Mouse (Mus musculus) layer of hippocampus, postnatal 10 days (tissue): ENCODE results near the gene Macrod2. TPM values are rescaled to one million over a fixed set of nuclear protein-coding genes. Genes with fewer than 3 reads are reported as not detected.
"Not testable (repeated sequence)": the region's sequence is repeated elsewhere in the genome, so short reads cannot be mapped to it uniquely, and the experiment has no call there.

ENCODE experiments used
- DNase-seq, 2 experiments: peaks; one replicate each; pipeline ENCODE4 v3.0.0; 2021; ENCODE audit warnings: low spot score in 2 of 2
- total RNA-seq, 2 experiments: library from RNA; stranded (reverse); gene quantifications; 2 replicates each; pipeline ENCODE4 v1.2.3; 2021

Macrod2 gene
- total RNA-seq, 2 experiments from 2014 or later, result 58.4 to 70.5 TPM

DNA sequence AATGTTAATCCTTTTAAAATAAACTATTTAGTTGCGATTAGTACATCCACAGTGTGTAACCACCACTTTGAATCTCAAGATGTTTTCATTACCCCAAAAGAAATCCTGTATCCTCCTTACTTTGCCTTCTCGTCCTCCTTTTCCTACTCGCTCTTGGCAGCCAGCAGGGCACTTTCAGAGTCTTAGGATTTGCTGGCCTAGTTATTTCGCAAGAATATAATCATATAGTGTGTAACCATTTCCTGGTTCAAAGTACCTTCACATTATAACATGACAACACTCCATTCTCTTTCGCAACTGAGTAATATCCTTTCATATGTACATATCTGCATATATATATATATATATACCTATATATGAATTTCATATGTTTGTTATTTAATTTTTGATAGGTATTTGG lies 298.7 kb downstream of the Macrod2 start:
- no peak for DNase-seq

DNA sequence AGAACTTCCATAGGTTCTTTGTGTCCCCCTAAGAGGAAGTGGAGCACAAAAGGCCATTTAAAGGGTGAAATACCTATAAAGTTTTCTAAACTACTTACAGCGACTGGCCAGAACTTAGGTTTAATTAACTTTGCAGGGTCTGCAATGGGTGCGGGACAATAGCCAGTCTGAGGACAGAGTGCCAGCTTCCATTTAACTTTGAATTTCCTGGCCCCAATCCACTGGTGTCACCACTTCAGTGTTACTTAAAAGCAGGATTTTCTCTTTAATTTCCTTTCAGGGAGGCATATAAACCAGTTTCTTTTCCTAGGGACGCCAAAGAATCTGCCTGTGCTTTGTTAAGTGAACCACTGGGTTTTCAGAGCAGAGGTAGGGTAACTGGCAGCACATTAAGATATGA lies 303.5 kb downstream of the Macrod2 start:
- DNase-seq, result no peak

DNA sequence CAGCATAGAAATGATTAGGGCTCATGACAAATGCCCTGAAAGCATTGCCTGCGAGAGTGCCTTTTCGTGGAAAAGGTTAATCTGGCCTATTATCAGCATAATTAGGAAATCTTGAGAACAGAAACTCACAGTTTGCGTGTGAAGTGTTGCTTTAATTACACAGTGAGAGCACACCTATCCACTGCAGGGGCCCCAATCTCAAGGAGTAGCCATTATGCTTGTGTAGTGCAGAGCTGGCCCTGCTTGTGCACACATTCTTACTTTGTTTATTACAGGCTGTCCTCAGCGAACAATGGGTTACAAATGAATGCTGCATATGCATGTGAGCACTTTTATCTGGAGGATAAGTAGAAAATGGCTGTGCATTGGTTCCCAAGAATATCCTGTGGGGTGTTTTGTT lies 308.3 kb downstream of the Macrod2 start:
- DNase-seq, result no peak

DNA sequence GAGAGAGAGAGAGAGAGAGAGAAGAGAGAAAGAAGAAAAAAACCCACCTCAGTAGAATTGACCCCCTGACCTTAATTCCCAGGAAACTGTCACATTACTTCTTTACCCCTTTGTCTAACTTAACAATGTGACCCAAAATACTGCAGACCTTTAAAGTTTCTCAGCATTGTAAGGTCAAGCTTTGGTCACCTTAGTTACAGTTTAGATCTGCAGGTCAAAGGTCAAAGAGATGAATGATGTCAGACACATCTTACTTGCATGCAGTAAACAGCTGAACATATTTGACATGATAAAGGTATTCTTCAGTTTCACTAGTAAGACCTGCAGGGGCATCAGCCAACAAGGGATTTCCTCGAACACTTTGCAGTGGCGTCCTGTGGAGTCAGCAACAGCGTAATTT lies 309.0 kb downstream of the Macrod2 start:
- DNase-seq, result no peak

DNA sequence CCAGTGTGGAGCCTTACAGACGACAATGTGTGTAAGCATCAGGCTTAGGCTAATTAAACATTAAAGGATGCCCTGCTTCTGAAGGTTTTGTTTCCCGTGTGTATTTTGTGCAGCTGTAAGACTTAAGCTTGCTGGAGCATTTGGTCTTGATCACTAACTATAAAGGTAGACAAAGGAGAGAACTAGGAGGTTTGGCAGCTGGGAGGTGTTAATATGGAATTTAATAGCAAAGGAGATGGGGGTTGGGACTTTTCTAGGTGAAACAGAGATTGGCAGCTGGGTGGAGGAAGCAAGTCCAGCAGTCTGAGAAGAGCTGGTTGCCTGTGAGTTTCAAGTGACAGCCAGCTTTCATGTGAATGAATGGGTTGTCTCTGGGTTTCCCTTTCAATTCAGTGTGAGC lies 310.2 kb downstream of the Macrod2 start:
- DNase-seq, result no peak

DNA sequence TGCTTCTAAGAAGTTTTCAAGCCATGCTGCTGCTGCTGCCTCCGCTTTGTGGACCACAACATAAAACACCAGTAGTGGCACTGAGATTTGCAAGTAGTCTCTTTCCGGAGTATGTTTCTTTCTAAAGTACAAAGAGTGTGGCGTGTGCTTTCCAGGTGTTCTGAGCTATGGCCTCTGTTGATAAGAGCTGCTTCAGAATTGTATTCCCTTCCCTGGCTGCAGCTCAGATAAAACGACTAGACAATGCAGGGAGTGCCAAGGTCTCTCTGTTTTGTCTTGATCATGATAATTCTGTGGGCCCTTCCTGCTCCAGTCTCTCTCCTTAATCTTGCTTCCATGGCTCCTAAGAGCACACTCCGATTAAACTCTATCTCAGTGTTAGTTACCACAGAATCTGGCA lies 312.4 kb downstream of the Macrod2 start:
- no peak for DNase-seq

DNA sequence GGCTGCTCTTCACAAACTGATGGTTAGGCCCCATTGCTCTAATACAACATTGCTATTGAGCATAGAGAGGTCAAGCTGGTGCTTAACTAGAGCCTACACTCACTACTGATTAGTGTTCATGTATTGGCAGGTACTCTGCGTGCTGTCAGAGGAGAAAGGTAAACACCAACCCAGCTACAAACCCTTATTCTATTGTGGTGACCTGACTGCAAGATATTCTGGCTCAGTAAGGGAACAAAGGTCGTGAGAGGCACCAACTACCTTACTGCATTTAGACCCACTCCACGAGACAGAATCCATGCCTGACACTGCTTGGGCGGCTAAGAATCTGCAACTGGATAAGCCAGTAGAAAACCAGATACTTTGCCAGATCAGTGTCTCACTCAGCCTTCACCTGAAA lies 320.7 kb downstream of the Macrod2 start:
- DNase-seq, result no peak

DNA sequence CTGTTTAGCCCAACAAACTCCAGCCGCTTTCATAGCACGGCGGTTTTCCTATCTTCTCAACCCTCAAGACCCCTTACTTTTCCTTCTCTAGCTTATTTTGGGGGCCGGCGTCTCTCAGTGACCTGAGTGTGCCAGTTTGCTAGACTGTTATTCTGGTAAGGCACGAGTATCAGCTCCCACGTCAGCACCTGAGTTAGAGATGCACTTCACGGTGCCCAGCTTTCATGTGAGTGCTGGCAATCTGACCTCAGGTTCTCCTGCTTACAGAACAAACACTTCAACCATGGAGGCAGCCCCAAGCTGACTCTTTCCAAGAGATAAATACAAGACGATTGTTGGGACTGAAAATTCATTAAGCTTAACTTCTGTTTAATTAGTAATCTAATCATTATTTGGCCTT lies 322.3 kb downstream of the Macrod2 start:
- DNase-seq, result no peak

DNA sequence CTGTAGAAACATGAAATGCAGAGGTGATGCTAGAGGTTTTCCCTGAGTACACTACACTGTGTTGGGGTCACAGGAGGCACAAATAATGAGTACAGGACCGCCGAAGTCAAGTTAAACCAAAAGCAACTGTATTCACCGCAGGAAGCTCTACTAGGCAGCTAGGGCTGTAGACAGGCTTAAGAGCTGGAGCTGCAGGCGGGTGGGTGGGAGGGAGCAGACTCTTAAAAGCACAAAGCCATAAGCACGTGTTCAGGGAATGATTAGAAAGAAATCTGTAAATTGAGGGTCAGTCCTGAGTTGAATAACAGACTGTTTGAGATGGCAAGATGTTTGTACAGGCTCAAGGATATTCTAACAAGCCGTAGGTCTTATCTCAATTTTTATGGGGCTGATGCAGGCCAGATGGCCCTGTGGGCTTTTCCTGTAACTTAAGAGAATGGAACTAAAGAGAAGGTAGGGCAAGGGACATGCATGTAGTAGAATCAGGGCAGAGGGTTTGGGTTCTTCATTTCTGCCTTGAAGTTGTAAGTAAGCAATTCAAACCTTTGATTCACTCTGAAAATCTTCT lies 337.6 kb downstream of the Macrod2 start:
- DNase-seq, result no peak

DNA sequence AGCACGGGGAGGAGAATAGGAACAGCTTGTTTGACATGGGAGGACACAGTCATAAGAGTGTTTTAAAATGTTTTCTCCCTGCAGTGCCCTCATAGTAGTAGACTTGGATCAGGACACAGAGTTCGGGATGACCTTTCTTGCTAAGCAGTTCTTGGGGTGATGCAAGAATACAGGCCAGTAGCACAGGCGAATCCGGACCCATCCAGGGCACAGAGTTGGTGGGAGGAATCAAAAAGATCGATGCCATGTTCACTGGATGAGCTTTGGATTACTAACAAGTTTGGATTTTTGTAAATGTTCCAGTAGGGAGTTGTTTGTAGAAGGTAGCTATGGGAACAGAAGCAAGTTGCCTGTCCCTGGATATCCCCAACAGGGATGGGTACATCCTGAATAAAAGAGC lies 345.4 kb downstream of the Macrod2 start:
- no peak for DNase-seq

DNA sequence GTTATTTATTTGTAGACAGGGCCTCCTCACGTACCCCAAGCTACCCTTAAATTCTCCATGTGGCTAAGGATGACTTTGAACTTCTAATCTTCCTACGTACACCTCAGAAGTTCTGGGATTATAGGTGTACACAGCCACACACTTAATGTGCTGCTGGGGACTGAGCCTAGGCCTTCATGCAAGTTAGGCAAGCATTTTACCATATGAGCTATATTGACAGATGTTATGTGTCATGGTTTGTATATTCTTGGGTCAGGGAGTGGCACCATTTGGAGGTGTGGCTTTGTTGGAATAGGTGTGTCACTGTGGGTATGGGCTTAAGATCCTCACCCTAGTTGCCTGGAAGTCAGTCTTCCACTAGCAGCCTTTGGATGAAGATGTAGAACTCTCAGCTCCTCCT lies 347.8 kb downstream of the Macrod2 start:
- not testable (repeated sequence) for DNase-seq

DNA sequence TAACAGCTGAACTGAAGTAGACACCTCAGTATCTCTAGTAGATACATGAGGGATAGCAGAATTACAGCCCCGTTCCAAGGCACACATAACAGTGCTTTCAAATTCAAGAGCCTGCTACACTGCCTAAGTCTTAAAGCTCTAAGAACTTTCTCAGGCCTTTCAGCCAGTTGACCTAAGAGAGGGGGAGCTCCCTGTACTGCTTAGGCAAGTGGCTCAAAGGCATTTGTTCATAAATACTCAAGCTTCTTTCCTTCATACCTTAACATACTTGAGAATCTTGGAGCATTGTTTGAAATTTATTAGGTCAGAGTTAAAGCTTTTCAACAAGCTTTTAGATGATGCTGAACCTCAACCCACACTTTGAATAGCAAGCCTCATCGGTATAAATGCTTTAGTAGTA lies 363.8 kb downstream of the Macrod2 start:
- no peak for DNase-seq

DNA sequence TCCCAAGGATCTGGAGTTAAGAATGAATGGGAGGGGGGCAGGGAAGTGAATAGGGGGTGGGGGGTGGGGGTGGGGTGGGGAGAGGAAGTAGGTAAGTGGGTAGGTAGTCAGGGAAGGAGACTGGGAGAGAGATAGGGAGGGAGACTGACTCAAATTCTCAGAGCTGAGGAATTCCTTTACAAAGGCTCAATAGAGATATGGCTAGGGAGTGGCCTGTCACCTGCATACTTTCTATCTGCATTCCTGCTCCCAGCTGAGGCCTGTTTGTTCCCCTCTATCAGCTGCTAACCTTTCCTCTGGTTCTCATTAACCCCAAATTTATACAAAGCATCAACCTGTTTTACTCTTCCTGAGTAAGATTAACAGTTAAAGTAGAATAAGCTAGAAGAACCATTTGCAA lies 364.6 kb downstream of the Macrod2 start:
- no peak for DNase-seq

DNA sequence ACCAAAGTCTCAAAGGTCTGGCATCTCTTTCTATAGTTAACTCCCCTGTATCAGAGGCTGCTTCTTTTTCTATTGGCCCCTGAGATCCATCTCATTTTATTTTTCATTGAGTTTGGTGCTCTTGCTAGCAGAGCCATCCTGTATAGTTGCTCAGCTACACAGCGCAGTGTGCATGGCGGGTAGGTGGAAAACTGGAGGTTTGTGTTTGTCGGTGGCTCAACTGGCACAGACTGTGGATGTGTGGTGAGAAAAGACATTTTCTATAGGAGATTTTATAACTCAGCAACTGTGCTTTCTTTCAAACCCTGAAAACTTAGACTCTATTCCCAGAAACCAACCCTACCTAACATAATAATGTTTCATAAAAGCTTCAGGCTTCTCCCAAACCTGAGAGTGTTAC lies 365.0 kb downstream of the Macrod2 start:
- no peak for DNase-seq

DNA sequence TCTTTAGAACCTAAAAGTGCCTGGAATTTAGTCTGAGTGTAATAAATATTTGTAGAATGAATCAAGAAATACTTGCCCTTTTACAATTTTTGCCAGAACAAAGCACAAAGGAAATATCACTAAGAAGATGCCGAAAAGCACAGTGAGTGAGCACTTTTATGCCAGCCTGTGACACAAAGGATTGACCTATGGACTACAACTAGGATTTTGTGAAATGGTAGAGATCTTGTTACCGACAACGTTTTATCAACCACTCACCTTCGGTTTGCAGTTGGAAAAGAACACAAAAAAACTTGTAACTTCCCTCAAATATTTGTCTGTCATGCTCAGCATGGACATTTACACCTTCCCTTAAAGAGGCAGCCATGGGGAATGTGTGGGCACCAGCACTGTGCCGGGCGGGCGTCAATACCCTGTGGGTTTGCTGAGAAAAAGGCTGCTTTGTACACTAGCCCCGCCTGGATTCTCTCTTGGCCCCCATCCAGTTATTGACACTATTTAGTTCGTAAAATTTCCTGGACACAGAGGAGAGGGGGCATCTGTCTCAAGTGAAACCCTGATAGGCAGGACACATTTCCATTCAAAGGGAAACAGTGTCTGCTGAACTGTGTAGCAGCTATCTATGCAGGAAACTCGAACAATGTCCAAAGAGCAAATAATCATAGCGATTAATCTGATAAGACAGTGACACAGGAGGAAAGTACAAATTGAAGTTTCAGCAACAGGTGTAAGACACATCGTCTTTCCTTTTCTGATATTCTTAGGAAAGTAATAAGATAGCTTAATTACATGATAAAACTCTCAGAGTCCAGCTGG lies 368.2 kb downstream of the Macrod2 start:
- no peak for DNase-seq

DNA sequence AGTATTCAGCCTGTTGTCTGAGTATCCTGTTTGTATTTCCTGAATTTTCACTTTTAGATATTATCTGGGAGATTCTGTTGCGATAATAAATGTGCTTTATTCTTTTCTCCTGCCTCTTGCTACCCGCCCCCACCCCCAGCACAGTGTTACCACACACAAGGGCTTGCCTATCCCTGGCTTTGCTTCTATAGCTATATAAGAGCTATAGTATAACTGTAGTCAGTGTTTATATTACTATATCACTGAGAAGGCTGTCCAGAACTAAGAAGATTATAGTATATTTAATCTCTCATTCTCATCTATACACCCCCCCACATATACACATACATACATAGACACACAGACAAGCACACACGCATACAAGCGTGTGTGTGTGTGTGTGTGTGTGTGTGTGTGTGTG lies 374.4 kb downstream of the Macrod2 start:
- no peak for DNase-seq

DNA sequence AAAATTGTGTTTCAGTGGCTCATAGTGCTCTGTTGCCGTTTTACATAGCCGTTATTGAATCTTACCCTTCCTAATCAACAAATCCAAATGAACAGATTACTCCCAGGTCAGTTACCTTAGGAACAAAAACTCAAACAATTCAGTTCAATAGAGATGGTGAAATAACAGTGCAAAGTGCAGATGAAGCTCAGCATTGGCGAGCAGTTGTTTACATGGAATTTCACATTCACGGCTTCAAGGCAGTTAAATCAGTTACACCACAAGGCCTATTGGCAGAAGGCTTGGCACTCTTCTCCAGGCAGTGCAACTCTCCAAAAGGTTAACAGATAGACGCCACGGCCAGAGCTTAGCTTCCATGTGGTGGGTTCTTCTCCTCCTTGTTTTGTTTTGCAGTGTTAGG lies 377.7 kb downstream of the Macrod2 start:
- DNase-seq, result no peak

DNA sequence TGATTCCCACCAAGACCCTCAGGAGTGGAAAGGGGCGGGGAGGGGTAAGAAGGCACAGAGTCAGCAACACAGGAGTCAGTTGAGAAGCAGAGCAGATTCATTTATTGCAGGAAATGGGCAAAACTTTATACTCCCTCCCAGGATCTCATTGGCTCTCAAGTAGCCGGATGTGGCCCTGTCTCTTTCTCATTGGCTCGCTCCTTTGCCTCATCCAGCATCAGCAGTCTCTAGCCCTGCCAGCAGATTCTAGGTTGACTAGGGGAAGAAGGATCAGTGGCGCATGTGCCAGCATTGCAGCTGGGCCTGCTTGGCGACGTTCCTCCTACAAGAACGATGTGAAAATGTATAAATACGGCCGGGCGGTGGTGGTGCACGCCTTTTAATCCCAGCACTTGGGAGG lies 378.3 kb downstream of the Macrod2 start:
- DNase-seq, result no peak

DNA sequence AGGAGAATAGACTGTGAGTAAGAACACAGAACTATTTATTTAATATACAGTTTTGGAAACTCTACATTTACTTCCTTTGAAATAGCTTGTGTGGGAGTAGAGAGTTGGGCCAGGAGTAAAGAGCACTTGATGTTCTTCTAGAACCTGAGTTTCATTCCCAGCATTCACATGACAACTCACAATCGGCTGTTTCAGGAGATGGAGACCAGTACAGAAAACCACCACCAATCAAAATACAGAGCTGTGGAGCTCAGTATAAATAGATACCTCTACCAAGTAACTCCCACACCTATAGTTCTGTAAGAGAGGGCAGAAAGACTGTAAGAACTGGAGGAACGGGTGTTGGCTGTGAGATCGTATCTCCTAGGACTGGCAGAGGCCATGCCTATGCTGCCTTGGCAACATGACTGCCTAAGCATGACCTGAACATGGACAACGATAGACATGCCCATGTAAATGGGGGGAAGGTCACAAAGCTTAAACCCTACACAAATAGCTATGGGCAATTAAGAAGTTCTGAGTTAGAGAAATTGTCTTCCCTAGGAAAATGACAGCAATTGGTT lies 379.8 kb downstream of the Macrod2 start:
- no peak for DNase-seq

DNA sequence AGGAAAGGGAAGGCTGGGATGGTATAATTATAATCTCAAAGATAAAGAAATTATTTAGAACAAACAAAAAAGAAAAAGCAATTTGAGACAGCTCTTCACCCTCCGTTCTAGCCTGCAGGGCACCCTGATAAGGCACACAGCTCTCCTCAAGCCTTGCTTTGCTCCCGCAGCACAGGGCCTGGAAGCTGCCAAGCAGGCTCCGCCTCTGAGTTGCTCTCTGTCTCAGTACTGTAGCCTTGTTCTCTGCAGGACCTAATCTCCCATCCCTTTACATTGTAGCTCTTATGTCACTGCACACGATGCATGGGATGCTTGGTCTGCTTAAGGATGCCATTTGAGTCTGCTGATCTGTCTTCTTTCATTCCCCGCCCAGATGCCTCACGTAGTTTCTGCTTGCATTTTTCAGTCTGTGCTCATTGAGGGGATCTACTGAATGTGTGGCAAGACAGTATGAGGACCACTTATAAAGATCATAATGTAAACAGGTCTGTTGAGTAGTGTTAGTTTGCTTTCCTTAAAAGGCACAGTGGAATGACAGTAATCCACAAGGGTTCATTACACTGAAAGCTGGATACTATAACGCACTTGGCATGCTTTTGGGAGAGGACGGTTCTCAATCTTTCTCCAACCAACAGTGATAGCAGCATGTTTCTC lies 380.5 kb downstream of the Macrod2 start:
- DNase-seq, result no peak

DNA sequence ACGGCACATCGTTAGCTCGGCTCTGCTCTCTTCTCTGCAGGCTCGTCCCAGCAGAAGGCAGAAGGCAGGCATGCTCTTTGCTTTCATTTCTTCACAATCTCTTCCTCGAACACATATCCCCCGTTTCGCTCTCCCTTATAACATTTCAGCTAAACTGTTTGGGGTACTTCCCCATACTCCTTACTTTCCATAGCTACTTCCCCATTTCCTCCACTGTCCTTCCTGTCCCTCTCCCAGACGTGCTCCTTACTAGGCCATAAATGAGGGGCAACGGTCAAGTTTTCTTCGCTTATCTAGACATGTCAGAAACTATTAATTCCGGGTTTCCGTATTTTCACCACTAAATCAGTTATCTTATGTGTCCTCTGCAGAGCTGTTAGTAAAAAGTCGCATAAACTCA lies 383.1 kb downstream of the Macrod2 start:
- no peak for DNase-seq

DNA sequence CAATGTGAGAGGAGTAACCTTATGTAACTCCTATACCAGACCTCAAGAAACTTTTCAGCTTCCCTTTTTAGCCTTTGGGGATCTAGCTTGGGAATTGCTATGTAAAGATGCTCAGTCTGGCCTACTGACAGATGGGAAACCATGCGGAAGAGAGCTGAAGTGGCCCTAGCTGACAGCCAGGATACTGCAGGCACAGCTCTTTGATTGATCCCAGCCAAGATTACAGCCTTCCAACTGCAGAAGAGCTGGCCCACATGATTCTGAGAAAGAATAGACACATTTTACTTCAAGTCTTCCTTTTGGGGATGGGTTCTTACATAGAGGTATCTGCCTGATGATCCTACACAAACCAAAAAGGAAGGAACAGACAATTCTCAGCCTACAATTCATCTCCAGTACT lies 387.9 kb downstream of the Macrod2 start:
- DNase-seq, result no peak
